Mouse (Mus musculus) lung, postnatal 0 days (tissue): ENCODE measurements at regions not wholly inside any gene's neighbourhood (a gene's known extent, or its start where the extent isn't known, plus 50 kb on each side); places are given as distances from the start of the nearest gene placed in this dataset.

Experiments
- CTCF ChIP-seq: IDR thresholded peaks from 2 replicates; pipeline ENCODE4 v1.5.1; 2016; ENCODE audit warnings: antibody characterized with exemption, mild to moderate bottlenecking
- EP300 ChIP-seq: IDR thresholded peaks from 2 replicates; pipeline ENCODE4 v1.6.1; 2016; ENCODE audit warnings: antibody characterized with exemption, mild to moderate bottlenecking, control low read depth

GRCm38 (mm10) chr8:10853901-10854300, 154.4 kb downstream of the Irs2 start:
- no peak for TF ChIP-seq CTCF
- no peak for TF ChIP-seq EP300
